Mouse (Mus musculus) gastrocnemius, adult 2 months (tissue): Measurements from ENCODE around the gene Cma1. TPM values are rescaled to one million over a fixed set of nuclear protein-coding genes. Genes with fewer than 3 reads are reported as not detected.

Source experiments
- DNase-seq: peaks from one replicate; pipeline ENCODE4 v3.0.0; 2022
- H3K27ac ChIP-seq: fragments of 200-600 bp; 2 replicates; pipeline ENCODE4 v1.8.1; 2022; ENCODE audit warnings: mild to moderate bottlenecking
- H3K4me3 ChIP-seq: fragments of 200-600 bp; 2 replicates; pipeline ENCODE4 v1.8.1; 2022; ENCODE audit warnings: mild to moderate bottlenecking, moderate library complexity
- CTCF ChIP-seq: fragments of 200-600 bp; IDR thresholded peaks from 2 replicates; pipeline ENCODE4 v1.8.1; 2022; ENCODE audit warnings: antibody characterized with exemption, mild to moderate bottlenecking, moderate library complexity
- intact Hi-C: fragments of 180-260 bp; cut with DNase I; formaldehyde crosslinking; loops from one replicate; pipeline ENCODE4 v1.15.1; 2025
- total RNA-seq, 2 experiments: library from RNA; stranded (reverse); gene quantifications; 2 replicates each; pipeline ENCODE4 v1.2.3; 2021

The Cma1 gene
- total RNA-seq, 2 experiments from 2014 or later, result 0.99 to 3.2 TPM

GRCm38 (mm10) chr14:55918240-55919082 is 26.0 kb downstream of the Cma1 start:
- peak; percentile 70 for DNase-seq
- no peak overlapping the region for H3K27ac ChIP-seq
- no peak overlapping the region for H3K4me3 ChIP-seq
- TF ChIP-seq CTCF, result peak; percentile 89
- intact Hi-C loops, result loop anchor here (1.0 to 2.0 kb wide), 3 partner anchors 18 to 96 kb away; partner anchors contain the start of gene Sdr39u1

GRCm38 (mm10) chr14:55913406-55913805 is 31.1 kb downstream of the Cma1 start:
- TF ChIP-seq CTCF, result no peak
- intact Hi-C loops, result no loop called here
- DNase-seq, result no peak
- Histone ChIP-seq H3K27ac (no peak overlapping the region), H3K4me3 (no peak overlapping the region)

GRCm38 (mm10) chr14:55905518-55905917 is 39.0 kb downstream of the Cma1 start:
- no peak for DNase-seq
- intact Hi-C loops, result no loop called here
- peak; percentile 27; the same call in 1 of the 2 replicates for TF ChIP-seq CTCF
- Histone ChIP-seq H3K4me3 (no peak overlapping the region), H3K27ac (no peak overlapping the region)

- no peak for TF ChIP-seq CTCF
- peak overlapping the region; percentile 95 for H3K27ac ChIP-seq
- intact Hi-C loops, result loop anchor here (2.0 kb wide), 2 partner anchors 16 to 18 kb away; partner anchors contain the start of genes Cbln3 and Khnyn
- H3K4me3 ChIP-seq, result peak overlapping the region; percentile 75
- DNase-seq, result no peak
These were observed 44.1 kb downstream of the Cma1 start for GRCm38 (mm10) chr14:55900414-55900755.

- DNase-seq, result peak; percentile 91
- intact Hi-C loops, result loop anchor here (2.0 kb wide), 2 partner anchors 15 to 19 kb away; partner anchors contain the start of genes Cbln3 and Khnyn
- Histone ChIP-seq H3K4me3 (peak within 1 kb of the TSS; percentile 75), H3K27ac (peak within 1 kb of the TSS; percentile 95)
- TF ChIP-seq CTCF, result no peak
These were observed 44.6 kb downstream of the Cma1 start, which contains the start of gene Sdr39u1 for GRCm38 (mm10) chr14:55899701-55900413. TSS of gene Sdr39u1 (minus strand) at chr14:55900293.

GRCm38 (mm10) chr14:55898947-55899346 is 45.5 kb downstream of the Cma1 start:
- no peak for TF ChIP-seq CTCF
- DNase-seq, result no peak
- intact Hi-C loops, result no loop called here
- Histone ChIP-seq H3K4me3 (no peak overlapping the region), H3K27ac (peak overlapping the region; percentile 95)

GRCm38 (mm10) chr14:55897671-55898070 is 46.8 kb downstream of the Cma1 start:
- TF ChIP-seq CTCF, result no peak
- no peak for DNase-seq
- Histone ChIP-seq H3K27ac (no peak overlapping the region), H3K4me3 (no peak overlapping the region)
- intact Hi-C loops, result no loop called here

Other genes with a start within 250 kb of the Cma1 start
- gene Tgm1, start 230.7 kb downstream of the Cma1 start, total RNA-seq, result under 1 TPM in 1 of 2 experiments, not detected in 1; 0.11 TPM
- gene Rabggta, start 222.4 kb downstream of the Cma1 start, total RNA-seq, result 10 to 100 TPM in 1 of 2 experiments, 1 to 10 TPM in 1; 9.8 to 10.6 TPM
- gene Dhrs1, start 199.0 kb downstream of the Cma1 start, total RNA-seq, result 10 to 100 TPM; 29.1 to 33.0 TPM
- gene Nop9, start 199.0 kb downstream of the Cma1 start, total RNA-seq, result 10 to 100 TPM in 1 of 2 experiments, 1 to 10 TPM in 1; 9.8 to 10.4 TPM
- gene Cideb, start 186.2 kb downstream of the Cma1 start, total RNA-seq, result not detected
- gene Ltb4r2, start 183.2 kb downstream of the Cma1 start, total RNA-seq, result not detected
- gene Ltb4r1, start 178.7 kb downstream of the Cma1 start, total RNA-seq, result under 1 TPM in 1 of 2 experiments, not detected in 1; 0.18 TPM
- gene Adcy4, start 160.6 kb downstream of the Cma1 start, total RNA-seq, result 10 to 100 TPM in 1 of 2 experiments, 1 to 10 TPM in 1; 6.8 to 10.1 TPM
- 1 to 10 TPM in 1 of 2 experiments, under 1 TPM in 1; 0.64 to 1.1 TPM for gene Ripk3, start 155.8 kb downstream of the Cma1 start, total RNA-seq
- gene Nfatc4, start 121.5 kb downstream of the Cma1 start, total RNA-seq, result 1 to 10 TPM; 3.4 to 3.8 TPM
- 1 to 10 TPM; 1.6 to 2.0 TPM for gene Nynrin, start 90.7 kb downstream of the Cma1 start, total RNA-seq
- not detected for gene Cbln3, start 60.3 kb downstream of the Cma1 start, total RNA-seq
- gene Khnyn, start 59.7 kb downstream of the Cma1 start, total RNA-seq, result 1 to 10 TPM; 6.4 to 8.1 TPM
- 100 to 1,000 TPM; 113 to 127 TPM for gene Sdr39u1, start 44.4 kb downstream of the Cma1 start, total RNA-seq
- under 1 TPM in 1 of 2 experiments, not detected in 1; 0.28 TPM for gene Cma2, start 6.3 kb upstream of the Cma1 start, total RNA-seq
- not detected for gene Mcpt1, start 73.3 kb upstream of the Cma1 start, total RNA-seq
- not detected for gene Mcpt9, start 85.8 kb upstream of the Cma1 start, total RNA-seq
- gene Mcpt2, start 97.4 kb upstream of the Cma1 start, total RNA-seq, result not detected
- 1 to 10 TPM; 2.1 to 4.0 TPM for gene Mcpt4, start 117.6 kb upstream of the Cma1 start, total RNA-seq
- not detected for gene Mcpt8, start 140.6 kb upstream of the Cma1 start, total RNA-seq
- not detected for gene Ctsg, start 157.9 kb upstream of the Cma1 start, total RNA-seq
- gene Gzme, start 175.9 kb upstream of the Cma1 start, total RNA-seq, result not detected
- not detected for gene Gzmd, start 187.9 kb upstream of the Cma1 start, total RNA-seq
- not detected for gene Gzmg, start 214.9 kb upstream of the Cma1 start, total RNA-seq
- not detected for gene Gzmn, start 229.9 kb upstream of the Cma1 start, total RNA-seq